Mouse (Mus musculus) spleen, postnatal 4 days (tissue): Measurements from ENCODE around the gene Lhfpl5.
"Not testable (repeated sequence)": the region's sequence is repeated elsewhere in the genome, so short reads cannot be mapped to it uniquely, and the experiment has no call there.

Experiments used
- DNase-seq, 2 experiments: peaks; one replicate each; pipeline ENCODE4 v3.0.0; 2022; ENCODE audit warnings: low spot score in 2 of 2

The Lhfpl5 gene

DNA sequence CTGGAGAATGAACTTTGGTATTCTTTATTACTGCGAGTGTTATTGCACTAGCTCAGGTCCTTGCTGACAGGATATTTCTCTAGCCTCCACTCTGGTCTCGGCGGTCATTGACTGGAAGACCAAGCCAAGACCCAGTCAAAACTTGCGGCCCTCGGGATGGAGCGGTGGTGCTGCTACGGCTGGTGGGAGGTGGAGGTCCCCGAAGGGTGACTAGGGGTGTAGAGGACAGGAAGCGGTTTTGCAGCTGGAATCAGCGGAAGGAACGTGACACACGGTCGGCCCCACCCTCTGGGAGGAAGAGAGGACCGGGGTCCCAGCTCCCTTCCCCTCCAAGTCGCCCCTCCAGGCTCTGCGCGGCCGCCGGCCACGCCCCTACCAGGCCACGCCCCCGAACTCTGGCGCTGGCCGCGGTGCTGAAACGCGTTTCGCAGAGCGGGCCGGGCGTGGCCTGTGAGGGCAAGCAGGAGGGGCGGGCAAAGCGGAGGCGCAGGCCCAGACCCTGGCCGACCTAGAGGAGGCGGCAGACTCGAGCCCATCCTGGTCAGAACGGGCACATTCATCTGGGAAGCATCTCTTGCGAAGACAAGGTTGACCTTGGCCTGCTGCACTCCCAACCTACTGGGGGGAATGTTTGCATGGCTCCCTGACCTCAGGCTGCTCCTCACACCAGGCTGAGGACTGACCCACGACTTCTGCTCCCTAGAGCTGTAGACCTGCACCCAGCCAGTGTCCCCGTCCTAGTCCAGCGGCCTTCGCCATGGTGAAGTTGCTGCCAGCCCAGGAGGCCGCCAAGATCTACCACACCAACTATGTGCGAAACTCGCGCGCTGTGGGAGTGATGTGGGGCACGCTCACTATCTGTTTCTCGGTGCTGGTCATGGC is at the start of gene Lhfpl5:
Lhfpl5 (plus strand) TSS at position 398 of the 882 bp plus-strand sequence.
- DNase-seq, result peak; percentile 32 to 86

DNA sequence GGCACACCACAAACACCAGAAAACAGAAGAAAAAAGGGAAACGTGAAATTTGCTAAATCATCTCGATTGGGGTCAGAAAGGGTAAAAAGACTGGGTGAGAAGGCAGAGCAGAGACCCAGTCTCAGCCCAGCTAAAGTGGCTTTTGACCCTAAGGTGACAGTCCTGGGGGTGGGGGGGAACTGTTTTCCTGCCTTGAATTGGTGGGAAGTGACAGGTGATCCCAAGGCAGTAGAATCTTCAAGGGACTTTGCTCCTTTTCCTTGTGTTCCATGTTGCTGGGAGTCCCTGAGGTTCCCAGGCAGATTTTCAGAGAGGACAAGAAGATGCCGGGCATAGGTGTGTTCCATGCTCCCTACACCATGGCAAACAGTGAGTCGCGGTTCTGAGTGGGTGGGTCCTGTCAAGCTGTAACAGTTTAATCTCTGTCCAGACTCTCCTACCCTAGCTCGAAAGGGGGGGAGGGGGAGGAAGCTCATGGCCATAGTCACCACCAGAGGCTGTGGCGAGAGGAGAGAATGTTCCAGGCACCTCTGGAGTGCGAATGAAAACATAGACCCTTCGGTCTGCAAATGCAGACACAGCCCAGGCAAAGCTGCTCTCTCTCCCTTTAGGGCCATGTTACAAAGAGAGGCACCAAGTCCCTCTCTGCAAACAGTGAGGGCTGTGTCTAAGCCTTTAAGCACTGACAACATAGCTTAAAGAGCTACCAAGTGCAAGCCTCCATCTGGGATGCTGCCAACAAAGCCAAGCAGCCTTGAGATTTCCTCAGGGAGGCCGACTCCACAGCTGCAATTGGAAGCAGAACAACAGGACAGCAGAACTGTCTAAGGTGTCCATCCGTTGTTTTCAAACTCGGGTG is 48.0 kb upstream of the Lhfpl5 start:
- DNase-seq, result no peak

DNA sequence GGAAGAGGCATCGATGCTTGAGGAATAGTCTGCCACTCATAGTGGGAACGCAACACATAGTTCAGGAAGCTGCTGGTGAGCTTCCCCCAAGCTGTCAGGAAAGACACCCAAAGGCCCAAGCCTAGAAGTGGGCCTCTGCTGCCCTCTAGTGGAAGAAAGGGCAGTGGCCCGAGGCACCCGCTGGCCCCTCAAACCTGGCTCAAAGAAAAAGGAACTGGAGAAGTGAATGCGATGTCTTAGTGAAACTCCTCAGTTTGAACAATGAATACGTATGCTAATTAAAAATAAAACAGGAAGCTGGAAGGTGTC is 47.4 kb upstream of the Lhfpl5 start:
- DNase-seq, result peak; percentile 82 to 92

DNA sequence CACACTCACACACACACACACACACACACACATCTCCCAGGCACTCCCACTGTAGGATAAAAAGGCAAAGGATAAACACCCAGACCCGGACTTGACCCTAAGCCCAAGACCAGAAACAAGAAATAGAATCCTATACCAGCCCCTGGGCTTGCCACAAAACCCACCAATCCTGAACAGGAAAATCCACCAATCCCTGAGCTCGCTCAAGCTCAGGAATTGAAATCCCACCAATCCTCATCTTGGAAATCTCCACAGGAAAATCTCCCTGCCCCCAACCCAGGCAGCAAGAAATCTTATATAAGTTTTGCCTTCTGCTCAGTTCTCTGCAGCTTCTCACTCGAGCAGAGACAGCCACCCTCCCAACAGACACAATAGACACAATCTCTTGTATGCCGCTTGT is 46.3 kb upstream of the Lhfpl5 start:
- DNase-seq, result no peak

DNA sequence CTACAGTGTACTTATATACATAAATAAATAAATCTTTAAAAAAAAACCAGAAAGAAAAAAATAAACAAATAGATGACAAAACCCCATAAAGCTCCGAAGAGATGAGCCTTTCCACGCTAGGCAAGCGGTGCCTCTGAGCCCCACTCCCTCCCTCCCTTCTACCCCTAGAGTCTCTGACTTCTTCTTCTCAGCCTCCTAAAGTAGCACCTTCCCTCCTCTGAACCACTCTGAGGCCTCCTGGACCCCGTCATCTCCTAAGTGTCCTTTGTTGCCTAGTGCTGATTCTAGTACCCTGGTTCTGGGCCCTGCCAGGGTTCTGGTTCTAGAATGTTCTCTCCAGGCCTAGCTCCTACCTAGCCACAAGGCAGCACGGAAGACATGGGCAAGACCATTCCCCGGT is 44.9 kb upstream of the Lhfpl5 start, which contains the start of gene Armc12:
Armc12 (plus strand) TSS at position 301 of the 400 bp plus-strand sequence.
- no peak for DNase-seq

DNA sequence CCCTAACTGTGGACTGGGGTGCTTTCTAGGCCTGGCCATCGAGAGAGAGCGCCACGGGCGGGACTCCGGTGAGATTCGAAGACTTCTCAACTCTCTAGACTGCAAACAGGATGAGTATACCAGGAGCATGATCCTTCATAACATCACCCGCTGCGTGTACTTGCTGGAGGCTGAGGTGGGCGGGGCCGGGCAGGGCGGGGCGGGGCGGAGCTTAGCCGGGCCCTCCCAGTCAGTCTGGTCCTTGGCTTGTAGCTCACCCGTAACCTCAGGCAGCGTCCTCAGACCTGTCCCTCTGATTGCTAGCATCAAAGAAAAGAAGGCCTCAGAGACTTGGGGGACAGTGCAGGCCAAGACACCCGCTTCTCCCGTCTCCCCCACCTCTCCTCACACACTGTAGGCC is 43.5 kb upstream of the Lhfpl5 start:
- DNase-seq, result no peak

DNA sequence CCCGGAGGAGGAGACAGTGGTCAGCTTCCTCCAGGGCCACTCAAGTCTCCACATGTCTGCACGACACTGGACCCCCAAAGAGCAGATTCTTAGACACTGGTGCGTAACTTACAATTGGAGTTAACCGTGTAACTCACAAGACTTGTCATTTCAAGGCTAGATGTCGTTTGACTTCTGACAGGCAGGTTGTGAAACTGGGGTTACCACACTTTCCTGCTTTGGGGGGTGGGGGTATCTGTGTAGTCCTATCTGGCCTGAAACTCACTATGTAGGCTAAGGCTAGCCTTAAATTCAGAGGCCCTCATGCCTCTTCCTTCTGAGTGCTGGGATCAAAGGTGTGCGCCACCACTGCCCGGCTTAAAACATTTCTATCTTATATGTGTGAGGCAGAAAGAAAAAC is 42.9 kb upstream of the Lhfpl5 start:
- no peak for DNase-seq

DNA sequence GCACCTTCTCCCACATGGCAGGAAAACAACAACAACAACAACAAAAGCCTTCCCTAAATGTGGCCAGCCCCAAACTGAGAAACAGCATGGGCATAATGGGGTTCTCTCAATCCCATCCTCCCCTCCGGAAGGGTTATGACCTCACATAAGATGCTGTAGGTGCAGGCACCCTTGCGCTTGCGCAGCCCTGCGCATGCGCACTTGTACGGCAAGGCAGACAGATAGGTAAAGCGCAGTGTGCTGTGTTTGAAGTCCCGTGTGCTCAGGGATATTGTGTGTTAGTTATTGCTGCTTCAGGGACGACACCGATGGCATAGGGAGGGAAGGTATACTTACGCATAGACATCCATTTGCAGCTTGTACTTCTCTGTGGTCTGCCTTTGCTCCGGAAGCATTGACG is 42.1 kb upstream of the Lhfpl5 start:
- no peak for DNase-seq

DNA sequence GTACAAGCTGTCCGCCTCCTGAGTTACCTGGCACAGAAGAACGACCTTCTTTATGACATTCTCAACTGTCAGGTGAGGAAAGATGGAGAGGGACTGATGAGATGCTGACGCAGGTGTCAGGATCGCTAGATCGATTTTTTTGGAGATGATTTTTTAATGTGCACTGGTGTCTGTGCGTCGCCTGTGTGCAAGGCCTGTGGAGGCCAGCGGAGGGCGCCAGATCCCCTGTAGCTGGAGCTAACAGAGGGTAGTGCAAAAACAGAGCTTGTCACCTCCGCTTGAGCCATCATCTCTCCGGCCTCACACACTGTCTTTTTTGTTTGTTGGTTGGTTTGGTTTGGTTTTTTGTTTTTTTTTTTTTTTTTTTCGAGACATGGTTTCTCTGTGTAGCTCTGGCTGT is 37.6 kb upstream of the Lhfpl5 start:
- DNase-seq, result no peak

DNA sequence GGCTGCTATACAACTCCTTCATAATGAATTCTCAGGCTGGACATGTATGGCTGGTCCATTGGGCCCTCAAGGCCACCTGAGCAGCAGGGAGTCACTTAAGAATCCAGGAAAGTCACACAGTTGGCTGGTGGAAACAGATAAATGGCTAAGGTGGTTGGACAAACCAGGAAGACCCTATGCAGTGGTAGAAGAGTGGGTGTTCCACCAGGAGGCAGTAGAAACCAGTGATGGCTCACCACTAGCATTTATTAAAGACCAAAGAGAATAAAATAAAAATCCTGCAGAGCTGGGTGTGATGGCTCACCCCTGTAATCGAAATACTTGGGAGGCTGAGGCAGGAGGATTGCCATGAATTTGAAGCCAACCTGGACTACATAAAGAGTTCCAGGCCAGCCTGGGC is 28.5 kb upstream of the Lhfpl5 start:
- DNase-seq, result no peak

DNA sequence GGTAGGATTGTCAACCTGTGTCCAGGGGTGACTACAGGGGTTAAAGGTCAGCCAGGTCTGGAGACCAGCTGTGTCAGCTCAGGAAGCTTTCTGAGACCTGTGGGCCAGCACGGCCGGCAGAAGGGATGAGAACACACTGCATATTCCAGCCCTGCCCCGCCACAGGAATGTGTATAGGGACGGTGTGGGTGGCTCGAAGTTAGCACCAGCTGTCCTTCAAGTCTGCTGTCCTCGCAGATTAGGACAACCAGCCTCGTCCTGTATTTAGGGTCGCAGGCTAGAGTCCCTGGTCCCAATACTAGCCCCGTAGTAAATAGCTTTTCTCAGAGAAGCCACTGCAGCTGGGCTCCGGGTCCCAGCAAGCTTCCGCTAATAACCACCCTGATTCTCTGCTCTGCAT is 26.9 kb upstream of the Lhfpl5 start:
- no peak for DNase-seq

DNA sequence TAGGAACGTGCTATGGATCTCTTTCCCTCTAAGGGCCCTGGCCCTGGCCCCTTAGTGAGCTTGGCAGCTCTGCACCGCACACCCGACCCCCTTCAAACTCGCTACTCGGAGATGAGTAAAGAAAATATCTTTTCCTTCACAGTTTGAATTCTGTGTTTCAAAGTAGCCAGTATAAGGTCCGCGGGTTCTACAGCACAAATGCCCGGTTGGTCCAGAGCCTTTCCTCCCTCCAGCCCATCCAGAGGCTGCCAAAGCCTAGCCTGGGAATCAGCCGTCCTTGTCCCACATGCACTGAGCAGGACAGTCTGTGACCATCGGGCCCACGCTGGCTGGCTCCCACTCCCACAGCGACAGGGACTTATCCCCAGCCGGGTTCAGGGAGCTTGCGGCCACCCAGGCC is 26.3 kb upstream of the Lhfpl5 start, which contains the start of gene Clpsl2:
Clpsl2 (plus strand) TSS at position 301 of the 400 bp plus-strand sequence.
- DNase-seq, result no peak

DNA sequence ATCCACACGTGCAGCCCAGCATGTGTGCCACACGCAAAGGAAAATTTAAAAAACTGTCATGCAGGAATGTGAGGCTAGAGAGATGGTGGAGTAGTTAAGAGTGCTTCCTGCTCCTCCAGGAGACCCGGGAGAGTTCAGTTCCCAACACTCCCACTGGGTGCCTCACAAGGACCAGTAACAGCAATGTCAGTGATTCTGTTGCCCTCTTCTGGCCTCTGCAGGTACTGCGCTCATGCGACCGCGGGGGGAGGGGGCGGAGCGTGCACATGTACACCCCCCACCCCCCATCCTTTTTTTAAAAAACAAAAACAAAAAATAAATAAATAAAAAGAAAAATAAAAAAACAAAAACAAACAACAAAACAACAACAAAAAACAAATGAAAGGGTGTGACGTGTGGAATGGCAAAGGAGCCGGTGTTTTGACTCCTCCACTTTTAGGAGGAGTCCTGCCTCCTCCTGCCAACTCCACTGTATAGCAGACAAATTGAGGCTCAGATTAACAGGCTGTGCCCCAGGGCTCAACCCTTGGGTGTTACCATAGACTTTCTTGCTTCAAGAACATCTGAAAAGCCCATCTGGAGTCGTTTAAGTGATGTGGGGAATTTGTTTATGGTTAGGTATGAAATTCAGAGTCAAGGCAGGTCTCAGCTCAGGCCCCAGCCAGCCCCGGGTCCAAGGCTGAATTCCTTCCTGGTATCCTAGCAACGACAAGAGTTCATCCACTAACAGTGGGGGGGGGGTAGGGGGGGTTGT is 22.2 kb upstream of the Lhfpl5 start:
- DNase-seq, result peak; percentile 50 to 82

DNA sequence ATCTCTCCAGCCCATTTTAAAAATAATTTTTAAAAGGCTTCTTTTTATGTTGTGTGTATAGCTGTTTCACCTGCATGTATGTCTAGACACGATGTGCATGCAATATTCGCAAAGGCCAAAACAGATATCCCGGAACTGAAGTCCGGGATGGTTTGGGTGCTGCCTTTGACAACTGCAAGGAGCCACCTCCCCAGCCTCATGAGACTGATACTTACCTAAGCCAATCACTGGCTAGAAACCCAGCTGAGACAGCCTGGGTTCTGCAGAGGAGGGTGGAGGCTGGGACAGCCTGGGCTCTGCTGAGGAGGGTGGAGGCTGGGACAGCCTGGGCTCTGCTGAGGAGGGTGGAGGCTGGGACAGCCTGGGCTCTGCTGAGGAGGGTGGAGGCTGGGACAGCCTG is 21.4 kb upstream of the Lhfpl5 start:
- DNase-seq, result not testable (repeated sequence)

DNA sequence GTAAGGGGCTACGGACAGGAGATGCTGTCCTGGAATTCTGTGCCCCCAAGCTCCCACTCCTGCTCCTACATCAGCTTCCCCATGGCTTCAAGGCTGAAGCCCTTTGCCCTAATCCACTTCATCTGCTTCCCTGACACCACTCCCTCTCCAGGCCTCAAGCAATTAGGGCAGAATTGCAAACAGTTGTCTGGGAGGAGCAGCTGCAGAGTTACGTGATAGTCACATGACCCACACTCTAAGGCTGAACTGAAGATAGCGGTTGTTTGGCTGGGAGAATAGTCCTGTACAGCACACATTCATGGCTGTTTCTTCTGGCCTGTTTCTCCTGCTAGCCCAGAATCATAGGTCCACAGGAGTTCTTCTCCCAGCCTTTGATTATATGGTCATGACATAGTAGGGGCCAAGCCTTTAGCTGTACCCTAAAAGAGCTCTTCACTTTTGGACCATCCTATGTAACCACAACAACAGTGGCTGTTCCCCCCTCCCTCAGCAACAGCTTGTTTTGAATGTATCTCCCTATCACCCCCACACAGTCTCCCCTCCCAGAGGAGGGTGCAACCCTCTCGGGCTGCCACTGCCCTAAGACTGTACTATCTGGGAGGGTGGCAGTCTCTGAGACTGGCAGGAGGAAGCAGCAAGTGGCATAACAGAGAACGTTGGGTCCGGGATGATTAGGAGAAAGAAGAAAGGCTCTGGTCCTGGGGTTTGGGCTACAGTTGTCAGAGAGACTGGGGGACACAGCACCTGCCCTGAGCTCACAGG is 18.6 kb upstream of the Lhfpl5 start:
- no peak for DNase-seq

DNA sequence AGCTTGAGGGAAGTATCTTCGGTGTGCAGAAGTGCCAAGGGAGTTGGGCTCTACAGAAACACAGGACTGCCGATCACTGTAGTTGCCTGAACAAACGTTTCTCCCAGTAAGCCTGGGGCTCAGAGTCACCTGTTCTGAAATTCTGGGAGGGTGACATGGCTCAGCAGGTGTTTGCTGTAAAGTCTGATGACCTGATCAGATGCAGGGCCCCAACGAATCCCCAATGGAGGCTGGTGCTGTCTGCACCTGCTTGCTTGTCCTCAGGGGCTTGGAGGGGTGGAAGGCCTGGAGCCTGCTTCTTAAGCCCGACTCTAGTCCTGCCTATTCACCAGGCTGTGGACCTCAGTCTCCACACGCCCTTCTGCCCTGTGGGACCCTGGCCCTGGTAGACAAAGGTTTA is 17.7 kb upstream of the Lhfpl5 start:
- DNase-seq, result no peak

DNA sequence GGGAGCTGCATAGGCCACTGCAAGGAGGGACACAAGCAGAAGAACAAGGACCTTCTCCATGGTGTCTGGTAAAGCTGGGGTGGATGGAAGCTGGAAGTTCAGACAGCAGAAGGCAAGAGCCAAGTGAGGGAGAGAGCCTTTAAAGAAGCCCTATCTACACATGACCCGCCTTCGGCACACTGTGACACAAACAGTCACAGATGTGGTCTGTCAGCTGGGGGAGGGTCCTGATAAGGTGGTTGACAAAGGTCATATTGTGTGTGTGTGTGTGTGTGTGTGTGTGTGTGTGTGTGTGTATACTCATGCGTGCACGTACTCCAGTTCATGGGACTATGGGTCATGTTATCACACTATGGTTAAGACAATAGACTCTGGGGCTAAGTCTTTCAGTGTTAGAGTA is 14.8 kb upstream of the Lhfpl5 start, which contains the start of gene Clps:
Clps (minus strand) TSS at position 169 of the 400 bp plus-strand sequence.
- DNase-seq, result no peak

DNA sequence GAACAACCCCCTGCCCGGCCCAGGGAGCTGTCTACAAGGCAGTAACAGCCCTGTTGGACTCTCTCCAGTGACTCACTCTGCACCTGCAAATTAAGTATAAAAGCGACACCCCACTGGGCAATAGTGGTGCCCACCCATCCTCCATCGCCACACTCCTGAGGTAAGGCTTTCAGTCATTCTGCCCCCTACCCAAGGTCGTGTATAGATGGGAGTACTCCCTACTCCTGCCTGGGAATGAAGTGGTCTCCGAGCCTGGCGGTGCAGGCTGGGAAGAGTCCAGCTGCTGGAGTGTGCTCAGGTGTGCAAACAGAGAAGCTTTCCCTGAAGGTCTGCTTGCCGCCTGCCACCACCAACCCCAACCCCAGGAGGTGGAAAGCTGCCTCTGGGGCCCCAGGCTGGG is 13.8 kb upstream of the Lhfpl5 start:
- DNase-seq, result no peak

DNA sequence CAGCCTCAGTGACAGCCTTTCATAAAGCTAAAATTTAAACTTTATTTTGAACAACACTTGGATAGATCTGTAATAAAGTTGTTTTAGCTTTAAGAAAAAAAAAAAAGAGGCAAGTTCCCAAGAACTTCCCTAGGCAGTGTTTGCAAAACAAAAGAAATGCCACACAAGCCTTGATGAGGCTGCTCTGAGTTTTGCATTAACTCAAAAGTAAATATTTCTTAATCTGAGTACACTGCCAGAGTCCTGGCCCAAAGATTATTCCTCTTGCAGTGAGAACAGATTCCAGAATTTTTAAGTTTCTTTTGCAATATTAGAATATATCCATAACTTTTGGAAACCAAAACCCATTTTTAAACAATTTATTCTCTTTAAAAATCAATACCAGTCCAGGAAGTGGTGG is 10.3 kb upstream of the Lhfpl5 start:
- DNase-seq, result no peak

DNA sequence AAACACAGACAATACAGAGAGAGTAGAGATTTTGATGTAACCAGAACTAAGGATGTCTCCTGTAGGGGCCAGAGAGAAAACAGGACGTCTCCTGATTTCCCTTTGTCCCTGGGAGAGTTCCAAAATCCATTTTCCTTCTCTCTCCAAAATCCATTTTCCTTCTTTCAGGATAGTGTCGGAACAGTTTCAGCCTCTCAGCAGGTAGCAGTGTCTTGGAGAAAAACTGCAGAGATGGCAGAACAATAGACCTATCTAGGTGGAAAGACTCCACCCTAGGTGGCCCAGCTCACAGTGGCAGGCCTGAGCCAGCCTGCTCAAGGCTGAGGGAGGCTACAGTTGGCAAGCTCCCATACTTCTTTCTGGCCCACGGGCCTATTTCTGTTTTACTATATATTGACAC is 7.9 kb upstream of the Lhfpl5 start:
- DNase-seq, result no peak

DNA sequence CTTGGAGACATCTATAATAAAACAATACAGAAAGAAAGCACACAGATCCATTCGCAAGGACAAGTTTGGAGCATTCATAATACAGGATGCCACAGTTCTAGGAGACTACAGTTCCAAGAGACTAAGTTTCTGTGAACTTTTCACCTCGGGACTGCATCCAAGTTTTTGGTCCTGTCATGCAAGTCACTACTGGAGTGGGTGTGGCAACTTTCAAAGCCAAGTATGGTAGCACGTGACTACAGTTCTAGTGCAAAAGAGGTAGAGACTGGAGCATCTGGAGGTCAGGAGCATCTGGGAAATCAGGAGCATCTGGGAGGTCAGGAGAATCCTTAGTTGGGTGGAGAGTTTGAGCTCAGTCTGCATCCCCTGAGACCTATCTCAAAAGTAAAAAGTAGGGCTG is 3.6 kb upstream of the Lhfpl5 start:
- no peak for DNase-seq
